Mouse (Mus musculus): ENCODE data around the gene Gm11627. TPM values are rescaled to one million over a fixed set of nuclear protein-coding genes. Genes with fewer than 3 reads are reported as not detected.

The Gm11627 gene
- 8.0 TPM for polyA plus RNA-seq (2015; fragmentation: Illumina TruSeq; extraction: RNeasy Lipid Tissue Mini Kit (QIAGEN cat#74804); ENCODE audit: low read depth, low replicate concordance)

DNA sequence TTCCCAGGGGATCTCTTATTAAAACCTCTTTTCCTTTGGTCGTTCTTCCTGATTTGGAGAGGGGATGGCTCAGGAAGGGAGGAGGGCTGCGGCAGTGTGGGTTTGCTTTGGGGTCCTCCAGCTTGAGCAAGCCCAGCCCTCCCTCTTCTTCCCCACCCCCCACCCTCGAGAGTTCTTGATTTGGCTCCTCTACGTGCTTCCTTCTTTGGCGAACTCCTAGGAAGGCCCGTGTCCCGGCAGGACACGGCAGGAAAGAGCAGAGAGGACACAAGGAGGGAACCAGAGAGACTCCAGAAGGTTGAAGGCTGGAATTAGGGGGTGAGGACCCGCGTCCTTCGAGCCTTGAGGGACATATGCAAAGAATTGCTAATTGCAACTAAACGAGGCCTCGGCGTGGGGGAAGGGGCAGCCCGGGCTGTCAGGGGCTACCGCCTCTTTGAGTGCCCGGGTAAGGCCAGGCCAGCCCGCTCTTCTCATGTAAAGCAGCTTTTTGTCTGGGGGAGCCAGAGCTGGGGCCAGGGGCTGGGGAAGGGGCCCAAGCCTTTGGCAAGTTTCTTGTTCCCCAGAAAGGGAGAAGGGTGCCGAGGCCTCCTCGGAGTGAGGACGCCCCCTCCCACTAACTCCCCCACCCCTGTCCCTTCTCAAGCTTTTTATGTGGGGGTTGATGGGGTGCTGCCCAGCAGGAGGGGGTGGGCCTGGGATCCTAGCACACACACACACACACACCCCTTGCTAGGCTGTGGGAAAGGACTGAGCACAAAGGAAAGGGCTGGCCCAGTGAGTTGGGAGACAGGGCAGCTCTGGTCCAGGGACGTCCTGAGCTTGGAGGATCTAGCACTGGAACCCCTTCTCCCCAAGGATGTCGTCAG is at the start of gene Gm11627:
Gm11627 (minus strand) TSS at position 297 of the 869 bp plus-strand sequence.

DNA sequence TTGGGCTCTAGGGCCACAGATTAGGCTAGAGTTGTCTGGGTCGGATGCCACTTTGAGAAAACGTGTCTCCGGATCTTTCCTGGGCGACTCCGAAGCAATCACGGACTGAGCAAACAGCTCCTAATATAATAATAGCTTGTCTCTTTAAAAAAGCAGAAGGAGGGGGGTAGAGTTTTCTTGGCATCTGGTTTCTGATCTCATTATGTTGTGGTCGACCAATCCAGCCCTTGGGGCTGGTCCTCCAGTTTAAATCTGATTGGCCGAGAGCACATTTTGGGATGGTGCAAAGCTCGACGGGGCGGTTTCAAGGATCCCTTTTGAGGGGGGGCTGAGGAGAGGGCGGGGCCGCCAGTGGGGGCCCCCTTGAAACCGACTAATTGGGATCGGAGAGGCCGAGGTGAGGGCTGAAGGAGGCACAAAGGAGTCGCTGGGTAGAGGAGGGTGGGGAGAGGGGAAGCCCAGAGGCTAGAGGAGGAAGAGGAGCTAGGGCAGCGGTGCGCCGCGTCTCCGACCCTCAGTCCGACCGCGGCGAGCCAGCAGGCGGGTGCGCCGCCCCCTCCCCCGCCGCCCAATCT is 24.8 kb upstream of the Gm11627 start, which contains the start of gene Fzd2:
Fzd2 (plus strand) TSS at position 387 of the 575 bp plus-strand sequence.

DNA sequence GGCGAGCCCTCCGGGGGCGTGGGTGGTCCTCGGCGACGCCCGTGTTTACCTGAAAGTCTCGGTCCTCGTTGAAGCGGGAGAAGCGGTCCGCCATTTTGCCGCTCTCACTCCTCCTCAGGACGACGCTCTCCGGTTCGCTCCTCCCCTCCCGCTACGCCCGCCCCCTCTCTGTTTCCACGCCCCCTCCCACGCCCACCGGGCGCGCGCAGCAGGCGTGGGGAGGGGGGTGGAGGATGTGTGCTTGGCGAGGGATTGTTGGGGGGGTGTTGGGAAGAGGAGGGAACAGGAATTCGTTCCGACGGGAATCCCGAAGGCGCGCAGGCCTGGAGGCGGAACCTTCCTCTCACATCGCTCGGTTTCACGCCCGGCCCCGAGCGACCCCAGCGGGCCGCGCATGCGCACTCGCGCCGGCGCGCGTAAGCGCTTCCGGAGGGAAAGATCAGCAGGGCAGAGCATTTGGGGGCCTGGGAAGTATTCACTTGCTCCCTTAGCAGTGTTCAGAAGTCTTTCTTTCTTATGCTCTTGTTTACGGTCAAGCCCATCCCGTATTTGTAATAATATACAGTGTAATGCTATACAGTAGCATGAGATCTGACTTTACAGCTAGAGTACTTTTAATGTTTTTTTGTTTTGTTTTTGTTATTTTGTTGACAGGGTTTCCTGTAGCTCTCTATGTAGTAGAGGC is 23.1 kb downstream of the Gm11627 start, which contains the start of gene Gpatch8:
Gpatch8 (minus strand) TSS at position 362 of the 685 bp plus-strand sequence.

Other genes starting within 250 kb of the Gm11627 start
- not detected for gene Slc4a1, start 213.3 kb downstream of the Gm11627 start, polyA plus RNA-seq (2015; fragmentation: Illumina TruSeq; extraction: RNeasy Lipid Tissue Mini Kit (QIAGEN cat#74804); ENCODE audit: low read depth, low replicate concordance)
- gene Rundc3a, start 186.1 kb downstream of the Gm11627 start, polyA plus RNA-seq (2015; fragmentation: Illumina TruSeq; extraction: RNeasy Lipid Tissue Mini Kit (QIAGEN cat#74804); ENCODE audit: low read depth, low replicate concordance), result 388 TPM
- 84.6 TPM for gene Slc25a39, start 171.5 kb downstream of the Gm11627 start, polyA plus RNA-seq (2015; fragmentation: Illumina TruSeq; extraction: RNeasy Lipid Tissue Mini Kit (QIAGEN cat#74804); ENCODE audit: low read depth, low replicate concordance)
- 50.6 TPM for gene Grn, start 149.1 kb downstream of the Gm11627 start, polyA plus RNA-seq (2015; fragmentation: Illumina TruSeq; extraction: RNeasy Lipid Tissue Mini Kit (QIAGEN cat#74804); ENCODE audit: low read depth, low replicate concordance)
- gene Fam171a2, start 131.8 kb downstream of the Gm11627 start, polyA plus RNA-seq (2015; fragmentation: Illumina TruSeq; extraction: RNeasy Lipid Tissue Mini Kit (QIAGEN cat#74804); ENCODE audit: low read depth, low replicate concordance), result 45.0 TPM
- gene Itga2b, start 109.3 kb downstream of the Gm11627 start, polyA plus RNA-seq (2015; fragmentation: Illumina TruSeq; extraction: RNeasy Lipid Tissue Mini Kit (QIAGEN cat#74804); ENCODE audit: low read depth, low replicate concordance), result 4.9 TPM
- gene Gpatch8, start 23.1 kb downstream of the Gm11627 start, polyA plus RNA-seq (2015; fragmentation: Illumina TruSeq; extraction: RNeasy Lipid Tissue Mini Kit (QIAGEN cat#74804); ENCODE audit: low read depth, low replicate concordance), result 35.6 TPM
- gene Fzd2, start 24.9 kb upstream of the Gm11627 start, polyA plus RNA-seq (2015; fragmentation: Illumina TruSeq; extraction: RNeasy Lipid Tissue Mini Kit (QIAGEN cat#74804); ENCODE audit: low read depth, low replicate concordance), result 5.4 TPM
- not detected for gene Meioc, start 84.3 kb upstream of the Gm11627 start, polyA plus RNA-seq (2015; fragmentation: Illumina TruSeq; extraction: RNeasy Lipid Tissue Mini Kit (QIAGEN cat#74804); ENCODE audit: low read depth, low replicate concordance)
- gene Ccdc43, start 118.3 kb upstream of the Gm11627 start, polyA plus RNA-seq (2015; fragmentation: Illumina TruSeq; extraction: RNeasy Lipid Tissue Mini Kit (QIAGEN cat#74804); ENCODE audit: low read depth, low replicate concordance), result 28.9 TPM
- gene Adam11, start 182.0 kb upstream of the Gm11627 start, polyA plus RNA-seq (2015; fragmentation: Illumina TruSeq; extraction: RNeasy Lipid Tissue Mini Kit (QIAGEN cat#74804); ENCODE audit: low read depth, low replicate concordance), result 85.8 TPM
- gene Gjc1, start 240.2 kb upstream of the Gm11627 start, polyA plus RNA-seq (2015; fragmentation: Illumina TruSeq; extraction: RNeasy Lipid Tissue Mini Kit (QIAGEN cat#74804); ENCODE audit: low read depth, low replicate concordance), result 6.2 TPM

Measured in brain, adult 10 weeks (tissue).